Mouse (Mus musculus) lung, adult 2 months (tissue): ENCODE measurements around the gene Cpsf6. TPM values are rescaled to one million over a fixed set of nuclear protein-coding genes. Genes with fewer than 3 reads are reported as not detected.

Source experiments
- DNase-seq: peaks from one replicate; pipeline ENCODE4 v3.0.0; 2022
- H3K4me1 ChIP-seq: fragments of 200-500 bp; 2 replicates; pipeline ENCODE4 v1.6.1; 2011; ENCODE audit warnings: low read length; ENCODE audit not compliant: control insufficient read depth, insufficient read depth
- H3K4me3 ChIP-seq: fragments of 200-500 bp; replicated peaks from 2 replicates; pipeline ENCODE3; 2011; ENCODE audit warnings: low read depth, mild to moderate bottlenecking, control low read depth, low read length; ENCODE audit errors: extremely low read depth
- CTCF ChIP-seq: fragments of 200-500 bp; IDR thresholded peaks from 2 replicates; pipeline ENCODE4 v1.5.1; 2011; ENCODE audit warnings: mild to moderate bottlenecking, low read length, control low read depth; ENCODE audit not compliant: insufficient read depth
- POLR2A ChIP-seq: fragments of 200-500 bp; IDR thresholded peaks from 2 replicates; pipeline ENCODE4 v1.6.1; 2011; ENCODE audit warnings: low read depth, mild to moderate bottlenecking, control low read depth, low read length, borderline replicate concordance; ENCODE audit errors: extremely low read depth
- WGBS: fragments of 180-500 bp; shearing (Covaris S2); methylation state at CpG from one replicate; pipeline ENCODE4 v1.1.7; 2018; 5-methylcytosine and 5-hydroxymethylcytosine counted together
- polyA plus RNA-seq: library from polyadenylated mRNA; depleted of rRNA; stranded (reverse); fragments of >200 nt; gene quantifications from 2 replicates; pipeline ENCODE4 v1.2.3, GENCODE M21; 2012

Gene Cpsf6
- polyA plus RNA-seq, 1 experiment: 51.7 TPM

GRCm38 (mm10) chr10:117414726-117415125 lies 34.9 kb upstream of the Cpsf6 start:
- Histone ChIP-seq H3K4me1 (peaks cover 3% of the 10 kb centered on the region; the same call in 1 of the 2 replicates), H3K4me3 (no peak overlapping the region)
- TF ChIP-seq CTCF: no peak
- TF ChIP-seq POLR2A: no peak
- DNase-seq: no peak
- WGBS: 65% methylated on average over 1 of the region's 1 CpGs

- Histone ChIP-seq H3K4me3 (no peak overlapping the region), H3K4me1 (peaks cover 3% of the 10 kb centered on the region; the same call in 1 of the 2 replicates)
- no peak for DNase-seq
- WGBS: 68% methylated on average over 13 of the region's 13 CpGs
- TF ChIP-seq POLR2A (no peak), CTCF (no peak)
Measured at GRCm38 (mm10) chr10:117413562-117414527, 34.0 kb upstream of the Cpsf6 start.

- WGBS: 67% methylated on average over 7 of the region's 7 CpGs
- Histone ChIP-seq H3K4me1 (peaks cover 3% of the 10 kb centered on the region; the same call in 1 of the 2 replicates), H3K4me3 (no peak overlapping the region)
- TF ChIP-seq POLR2A (no peak), CTCF (no peak)
- DNase-seq: no peak
Measured at GRCm38 (mm10) chr10:117412474-117413057, 32.8 kb upstream of the Cpsf6 start.

- H3K4me1 ChIP-seq: no peaks in the 10 kb centered on the region
- no peak for DNase-seq
- no peak overlapping the region for H3K4me3 ChIP-seq
- TF ChIP-seq POLR2A: no peak
- 36% methylated on average over 16 of the region's 16 CpGs for WGBS
Measured at GRCm38 (mm10) chr10:117411716-117412473, 32.1 kb upstream of the Cpsf6 start.

- DNase-seq: no peak
- H3K4me3 ChIP-seq: no peak overlapping the region
- WGBS: 65% methylated on average over 6 of the region's 6 CpGs
- no peak for TF ChIP-seq POLR2A
- H3K4me1 ChIP-seq: no peaks in the 10 kb centered on the region
Measured at GRCm38 (mm10) chr10:117411131-117411530, 31.3 kb upstream of the Cpsf6 start.

- DNase-seq: no peak
- WGBS: 85% methylated on average over 6 of the region's 6 CpGs
- Histone ChIP-seq H3K4me1 (no peaks in the 10 kb centered on the region), H3K4me3 (no peak overlapping the region)
- no peak for TF ChIP-seq CTCF
- no peak for TF ChIP-seq POLR2A
Measured at GRCm38 (mm10) chr10:117410481-117411048, 30.8 kb upstream of the Cpsf6 start.

- H3K4me3 ChIP-seq: no peak overlapping the region
- no peak for TF ChIP-seq POLR2A
- no peak for TF ChIP-seq CTCF
Measured at GRCm38 (mm10) chr10:117409373-117410354, 29.8 kb upstream of the Cpsf6 start.

GRCm38 (mm10) chr10:117408545-117409372 lies 28.9 kb upstream of the Cpsf6 start:
- Histone ChIP-seq H3K4me3 (no peak overlapping the region), H3K4me1 (no peaks in the 10 kb centered on the region)
- WGBS: 85% methylated on average over 7 of the region's 7 CpGs
- no peak for TF ChIP-seq POLR2A
- TF ChIP-seq CTCF: no peak
- DNase-seq: no peak

More at GRCm38 (mm10) chr10:117409373-117410354, 29.8 kb upstream of the Cpsf6 start:
- WGBS: 81% methylated on average over 21 of the region's 21 CpGs
- DNase-seq: no peak
- H3K4me1 ChIP-seq: no peaks in the 10 kb centered on the region
